Mouse (Mus musculus) neural tube, embryonic 10.5 days (tissue): ENCODE results near the gene Tnik.

ENCODE experiments used
- DNase-seq: peaks from one replicate; pipeline ENCODE4 v3.0.0-alpha.2; 2017; ENCODE audit warnings: low spot score; ENCODE audit errors: extremely low spot score

Gene Tnik

GRCm38 (mm10) chr3:28705522-28706137 is 442.6 kb downstream of the Tnik start:
- no peak for DNase-seq

- DNase-seq = no peak
These were observed 443.7 kb downstream of the Tnik start for GRCm38 (mm10) chr3:28706736-28707135.

GRCm38 (mm10) chr3:28709740-28710139 is 446.7 kb downstream of the Tnik start:
- no peak for DNase-seq

- DNase-seq = no peak
These were observed 451.1 kb downstream of the Tnik start for GRCm38 (mm10) chr3:28713913-28714698.

GRCm38 (mm10) chr3:28718521-28718920 is 455.5 kb downstream of the Tnik start:
- no peak for DNase-seq

GRCm38 (mm10) chr3:28721218-28721617 is 458.2 kb downstream of the Tnik start:
- no peak for DNase-seq

- no peak for DNase-seq
These were observed 458.8 kb downstream of the Tnik start for GRCm38 (mm10) chr3:28721838-28722237.

GRCm38 (mm10) chr3:28722531-28722930 is 459.5 kb downstream of the Tnik start:
- no peak for DNase-seq

- no peak for DNase-seq
These were observed 460.5 kb downstream of the Tnik start for GRCm38 (mm10) chr3:28723534-28723933.

GRCm38 (mm10) chr3:28725203-28725602 is 462.2 kb downstream of the Tnik start:
- DNase-seq = no peak
